Mouse (Mus musculus) activated CD4-positive, CD25-positive, alpha-beta regulatory T cell, adult 4 months (primary cell): Measurements from ENCODE around the gene Mia2. TPM values are rescaled to one million over a fixed set of nuclear protein-coding genes. Genes with fewer than 3 reads are reported as not detected.
A peak's percentile ranks its signal among the peaks of the same experiment; 100 is the strongest.

Source experiments
- ATAC-seq: one replicate; pipeline ENCODE4 v1.8.0; 2017
- polyA plus RNA-seq, 2 experiments: library from polyadenylated mRNA; unstranded; fragments of 100-300 nt; shearing (Covaris generic); gene quantifications; one replicate each; pipeline ENCODE4 v1.2.1; 2017

Gene Mia2
- polyA plus RNA-seq, 2 experiments from 2014 or later = 24.9 to 32.7 TPM

- no peak for ATAC-seq
These were observed 10.3 kb downstream of the Mia2 start for GRCm38 (mm10) chr12:59105914-59106313.

GRCm38 (mm10) chr12:59106491-59106890, 10.9 kb downstream of the Mia2 start:
- ATAC-seq = no peak

GRCm38 (mm10) chr12:59107926-59108325, 12.3 kb downstream of the Mia2 start:
- ATAC-seq = no peak

- ATAC-seq = no peak
These were observed 21.6 kb downstream of the Mia2 start for GRCm38 (mm10) chr12:59117184-59117583.

- ATAC-seq = no peak
These were observed 29.8 kb downstream of the Mia2 start for GRCm38 (mm10) chr12:59125426-59125825.

GRCm38 (mm10) chr12:59128501-59128900, 32.9 kb downstream of the Mia2 start:
- ATAC-seq = no peak

GRCm38 (mm10) chr12:59129038-59129437, 33.4 kb downstream of the Mia2 start:
- no peak for ATAC-seq

GRCm38 (mm10) chr12:59129592-59129991, 34.0 kb downstream of the Mia2 start:
- ATAC-seq = no peak

GRCm38 (mm10) chr12:59130249-59130648, 34.6 kb downstream of the Mia2 start:
- ATAC-seq = no peak

GRCm38 (mm10) chr12:59130651-59131577, 35.3 kb downstream of the Mia2 start:
- peak; percentile 88 for ATAC-seq

GRCm38 (mm10) chr12:59131578-59131946, 36.0 kb downstream of the Mia2 start:
- ATAC-seq = peak; percentile 10

GRCm38 (mm10) chr12:59132462-59132861, 36.9 kb downstream of the Mia2 start:
- no peak for ATAC-seq

- ATAC-seq = no peak
These were observed 37.3 kb downstream of the Mia2 start for GRCm38 (mm10) chr12:59132940-59133339.

- ATAC-seq = peak; percentile 6
These were observed 37.9 kb downstream of the Mia2 start for GRCm38 (mm10) chr12:59133437-59133999.

GRCm38 (mm10) chr12:59135096-59135495, 39.5 kb downstream of the Mia2 start:
- ATAC-seq = no peak

- ATAC-seq = no peak
These were observed 40.1 kb downstream of the Mia2 start for GRCm38 (mm10) chr12:59135533-59136300.

- no peak for ATAC-seq
These were observed 41.4 kb downstream of the Mia2 start for GRCm38 (mm10) chr12:59137031-59137430.

- no peak for ATAC-seq
These were observed 43.8 kb downstream of the Mia2 start for GRCm38 (mm10) chr12:59139372-59139771.

- ATAC-seq = no peak
These were observed 49.5 kb downstream of the Mia2 start for GRCm38 (mm10) chr12:59145130-59145529.

GRCm38 (mm10) chr12:59149691-59150090, 54.1 kb downstream of the Mia2 start:
- no peak for ATAC-seq

- ATAC-seq = no peak
These were observed 65.5 kb downstream of the Mia2 start for GRCm38 (mm10) chr12:59161091-59161490.

GRCm38 (mm10) chr12:59162797-59163196, 67.2 kb downstream of the Mia2 start:
- peak; percentile 63 for ATAC-seq

GRCm38 (mm10) chr12:59164522-59164921, 68.9 kb downstream of the Mia2 start:
- no peak for ATAC-seq
